Mouse (Mus musculus): ENCODE measurements around the gene Bmf.

Bmf gene

GRCm38 (mm10) chr2:118479550-118479909, 70.0 kb downstream of the Bmf start, which contains the start of gene Srp14:
Srp14 (minus strand) TSS chr2:118479711.
- DNase-seq: peak; percentile 94 to 96

GRCm38 (mm10) chr2:118478833-118479549, 70.5 kb downstream of the Bmf start:
- DNase-seq: no peak

Data from lung, postnatal 4 days (tissue).